Mouse (Mus musculus) olfactory bulb, adult 2 months (tissue): ENCODE results near the gene Mov10l1.

Experiments used
- CTCF ChIP-seq: fragments of 200-500 bp; IDR thresholded peaks from 2 replicates; pipeline ENCODE4 v1.5.1; 2012; ENCODE audit warnings: low read depth, mild to moderate bottlenecking, low read length, moderate library complexity; ENCODE audit not compliant: insufficient read depth
- POLR2A ChIP-seq: fragments of 200-500 bp; IDR thresholded peaks from 2 replicates; pipeline ENCODE4 v1.6.1; 2012; ENCODE audit warnings: mild to moderate bottlenecking, low read depth, low read length, moderate library complexity; ENCODE audit not compliant: insufficient read depth

DNA sequence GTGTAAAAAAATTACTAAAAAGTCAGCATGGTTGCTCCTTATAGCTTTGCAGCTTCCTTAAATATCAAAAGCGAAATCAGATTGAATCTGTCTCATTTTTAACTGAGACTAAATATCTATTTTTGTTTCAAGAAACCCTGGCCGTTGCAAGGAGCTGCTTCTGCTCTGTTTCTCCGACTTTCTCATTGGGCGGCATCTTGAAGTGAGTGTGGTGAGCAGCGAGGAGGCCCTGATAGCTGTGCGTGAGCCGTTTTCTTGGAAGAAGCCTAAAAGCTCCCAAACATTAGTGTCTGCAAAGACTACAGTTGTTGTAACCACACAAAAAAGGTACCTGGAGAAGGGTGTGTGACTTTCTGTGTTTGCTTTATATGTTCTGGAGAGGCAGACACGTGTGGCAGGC lies 15.9 kb downstream of the Mov10l1 start:
- TF ChIP-seq CTCF (no peak), POLR2A (no peak)
